Mouse (Mus musculus): ENCODE results near the gene Hoxd11.

Gene Hoxd11

DNA sequence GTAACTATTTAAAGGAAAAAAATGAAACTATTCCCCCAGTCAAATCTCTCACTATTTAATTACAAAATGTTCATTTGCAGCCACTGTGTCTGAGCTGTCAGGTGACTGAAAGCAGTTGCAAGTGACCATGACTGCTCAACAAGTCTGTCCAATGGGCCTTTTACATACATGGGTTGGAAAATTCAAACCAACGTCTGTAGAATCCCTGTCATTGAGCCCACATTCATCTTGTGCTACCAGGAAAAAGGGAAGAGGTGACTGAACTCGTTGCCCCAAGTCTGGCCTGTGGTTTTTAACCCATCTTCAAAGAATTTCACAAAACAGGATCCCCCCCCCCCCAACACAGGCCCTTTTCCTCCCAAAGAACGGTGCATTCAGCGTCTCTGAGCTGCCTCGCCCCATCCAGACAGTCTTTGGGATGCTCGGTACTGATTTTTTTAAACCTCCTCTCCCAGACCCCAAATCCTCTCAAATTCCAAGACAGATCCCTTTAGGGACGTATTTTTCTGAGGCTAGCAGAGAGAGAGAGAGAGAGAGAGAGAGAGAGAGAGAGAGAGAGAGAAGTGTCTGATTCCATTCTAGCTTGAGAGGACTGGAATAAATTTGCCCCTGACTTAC lies 16.6 kb downstream of the Hoxd11 start:
- peak in 1 of 2 experiments; percentile 13 for DNase-seq

DNA sequence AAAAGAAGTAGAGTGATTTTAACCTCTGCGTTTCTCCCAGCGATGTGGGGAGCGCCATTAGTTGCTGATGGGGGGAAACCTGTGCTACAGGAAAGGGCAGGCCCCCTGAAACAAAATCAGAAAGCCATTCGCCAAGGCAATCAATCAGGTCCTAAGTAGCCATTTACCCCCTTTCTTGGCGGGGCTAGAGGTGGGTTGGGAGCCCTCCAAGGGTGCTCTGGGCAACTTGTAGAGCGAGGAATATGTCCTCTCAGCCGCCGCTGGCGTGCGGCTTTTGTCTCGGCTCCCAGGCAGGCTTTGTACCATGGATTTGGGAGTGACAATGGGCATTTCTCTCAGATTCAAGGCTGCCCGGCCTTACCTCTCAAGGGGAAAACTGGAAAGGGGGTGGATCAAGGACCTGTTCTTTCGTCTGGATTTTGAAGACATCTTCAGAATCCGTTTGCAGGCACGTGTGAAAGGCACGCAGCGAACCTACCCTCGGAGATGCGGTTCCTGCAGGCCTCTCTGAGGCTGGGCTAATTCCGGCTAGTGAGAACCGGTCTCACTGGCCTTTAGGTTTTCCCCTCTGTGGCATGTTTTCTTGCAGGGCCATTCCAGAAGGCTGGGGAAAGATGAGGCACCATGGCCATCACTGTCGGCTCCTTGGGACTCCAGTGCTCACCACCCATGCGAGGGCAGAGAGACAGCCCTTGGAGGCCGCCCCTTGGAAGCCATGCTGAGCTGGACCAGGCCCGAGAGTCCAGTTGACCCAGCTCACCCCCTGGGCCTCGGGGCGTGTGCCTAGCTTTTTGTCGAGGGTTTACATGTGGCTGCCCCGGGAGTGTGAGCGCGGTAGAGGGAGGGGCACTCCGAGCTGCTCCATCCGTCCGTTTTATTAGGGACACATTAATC lies 17.3 kb downstream of the Hoxd11 start:
- DNase-seq: peak; percentile 62 to 75

- peak; percentile 87 to 92 for DNase-seq
These were observed 18.3 kb downstream of the Hoxd11 start, which contains the start of gene Hoxd9 for GRCm38 (mm10) chr2:74697567-74698121. Gene Hoxd9 (plus strand): TSS chr2:74697727.

DNA sequence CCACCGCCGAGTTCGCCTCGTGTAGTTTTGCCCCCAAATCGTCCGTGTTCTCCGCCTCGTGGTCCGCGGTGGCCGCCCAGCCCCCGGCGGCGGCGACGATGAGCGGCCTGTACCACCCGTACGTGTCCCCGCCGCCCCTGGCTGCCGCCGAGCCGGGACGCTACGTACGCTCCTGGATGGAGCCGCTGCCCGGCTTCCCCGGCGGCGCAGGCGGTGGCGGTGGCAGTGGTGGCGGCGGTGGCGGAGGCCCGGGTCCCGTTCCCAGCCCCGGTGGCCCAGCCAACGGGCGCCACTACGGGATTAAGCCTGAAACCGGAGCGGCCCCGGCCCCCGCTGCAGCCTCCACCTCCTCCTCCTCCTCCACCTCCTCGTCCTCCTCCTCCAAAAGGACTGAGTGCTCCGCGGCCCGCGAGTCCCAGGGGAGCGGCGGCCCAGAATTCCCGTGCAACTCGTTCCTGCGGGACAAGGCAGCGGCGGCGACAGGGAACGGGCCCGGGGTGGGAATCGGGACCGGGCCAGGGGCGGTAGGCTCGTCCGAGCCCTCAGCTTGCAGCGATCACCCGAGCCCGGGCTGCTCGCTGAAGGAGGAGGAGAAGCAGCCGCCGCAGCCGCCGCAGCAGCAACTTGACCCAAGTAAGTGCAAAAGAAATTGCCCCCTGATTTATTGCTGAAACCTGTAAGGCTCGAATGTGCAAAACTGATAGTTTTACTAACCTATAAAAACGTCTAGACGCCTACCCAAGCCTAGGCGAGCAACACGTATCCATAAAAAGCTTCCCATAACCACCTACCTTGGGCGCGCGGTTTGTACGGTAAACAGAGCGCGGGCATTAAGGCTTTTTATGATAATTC lies 19.1 kb downstream of the Hoxd11 start:
- peak; percentile 68 to 78 for DNase-seq

DNA sequence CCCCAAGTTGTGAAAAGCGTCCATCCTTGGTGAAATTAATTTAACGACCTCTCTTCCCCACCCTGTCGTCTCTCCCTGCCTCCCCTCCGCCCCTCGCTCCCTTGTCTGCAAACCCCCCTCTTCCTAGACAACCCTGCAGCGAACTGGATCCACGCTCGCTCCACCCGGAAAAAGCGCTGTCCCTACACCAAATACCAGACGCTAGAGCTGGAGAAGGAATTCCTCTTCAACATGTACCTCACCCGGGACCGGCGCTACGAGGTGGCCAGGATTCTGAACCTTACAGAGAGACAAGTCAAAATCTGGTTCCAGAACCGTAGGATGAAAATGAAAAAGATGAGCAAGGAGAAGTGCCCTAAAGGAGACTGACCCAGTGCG lies 19.7 kb downstream of the Hoxd11 start:
- peak; percentile 62 to 71 for DNase-seq

- peak; percentile 68 to 72 for DNase-seq
These were observed 20.5 kb downstream of the Hoxd11 start for GRCm38 (mm10) chr2:74699664-74700545.

- DNase-seq: peak; percentile 71 to 79
These were observed 21.3 kb downstream of the Hoxd11 start for GRCm38 (mm10) chr2:74700546-74701112.

- peak; percentile 93 to 95 for DNase-seq
These were observed 22.8 kb downstream of the Hoxd11 start for GRCm38 (mm10) chr2:74701949-74702819.

DNA sequence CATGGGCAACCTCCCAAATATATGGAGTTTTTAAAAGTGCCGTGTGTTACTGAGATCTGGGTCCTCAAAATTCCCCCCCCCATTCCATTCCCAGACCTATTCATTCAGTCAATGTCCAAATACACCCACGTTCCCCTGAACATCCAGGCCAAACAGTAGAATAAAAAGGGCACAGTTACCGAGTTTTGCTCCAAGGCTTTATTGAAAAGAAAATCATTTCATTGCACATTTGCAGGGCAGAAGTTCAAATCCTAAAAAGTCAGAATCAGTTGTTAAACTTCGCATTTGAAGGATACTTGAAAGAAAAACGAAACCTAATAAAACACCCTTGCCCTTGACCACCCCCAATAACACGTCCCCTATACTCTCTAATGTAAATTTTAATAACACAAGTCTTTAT lies 23.5 kb downstream of the Hoxd11 start:
- peak in 1 of 2 experiments; percentile 2 for DNase-seq

GRCm38 (mm10) chr2:74703317-74703716 lies 24.0 kb downstream of the Hoxd11 start:
- DNase-seq: peak in 1 of 2 experiments; percentile 34

DNA sequence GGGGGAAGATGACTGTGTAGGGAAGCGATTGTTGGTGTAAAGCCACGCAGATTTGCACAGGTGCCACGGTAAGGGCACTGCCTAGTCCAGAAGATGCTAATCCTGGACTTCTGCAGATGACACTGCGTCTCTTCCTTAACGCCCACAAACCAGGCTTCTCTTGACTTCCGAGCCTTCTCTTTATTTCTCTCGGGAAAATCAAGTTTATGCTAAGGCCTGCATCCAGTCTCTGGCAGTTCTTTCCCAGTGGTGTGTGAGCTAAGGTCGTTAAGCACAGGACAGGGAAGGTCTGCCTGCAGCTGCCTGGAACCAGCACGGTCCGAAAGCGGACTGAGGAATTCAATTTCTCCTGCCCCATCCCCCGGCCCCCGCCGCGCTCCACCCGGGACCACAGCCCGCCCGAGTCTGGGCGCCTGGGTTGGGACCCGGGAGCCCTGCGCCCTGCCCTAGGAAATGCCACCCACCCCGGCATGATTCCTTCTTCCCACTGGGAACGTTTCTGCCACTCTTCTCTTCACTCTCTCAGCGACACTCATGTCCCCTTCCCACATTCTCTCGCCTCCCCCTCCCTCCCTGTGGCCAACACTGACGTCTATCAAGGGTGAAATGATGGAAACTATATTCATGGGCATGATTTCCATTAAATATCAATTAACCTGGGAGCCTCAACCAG lies 24.5 kb downstream of the Hoxd11 start:
- peak; percentile 74 to 83 for DNase-seq

- peak; percentile 92 to 95 for DNase-seq
These were observed 25.1 kb downstream of the Hoxd11 start, which contains the start of gene Hoxd8 for GRCm38 (mm10) chr2:74704393-74704998. Gene Hoxd8 (plus strand): TSS chr2:74704615.

- peak; percentile 65 to 83 for DNase-seq
These were observed 25.7 kb downstream of the Hoxd11 start for GRCm38 (mm10) chr2:74704999-74705466.

GRCm38 (mm10) chr2:74705467-74706089 lies 26.2 kb downstream of the Hoxd11 start:
- peak; percentile 80 to 87 for DNase-seq

GRCm38 (mm10) chr2:74706393-74706960 lies 27.1 kb downstream of the Hoxd11 start:
- peak in 1 of 2 experiments; percentile 21 for DNase-seq

DNA sequence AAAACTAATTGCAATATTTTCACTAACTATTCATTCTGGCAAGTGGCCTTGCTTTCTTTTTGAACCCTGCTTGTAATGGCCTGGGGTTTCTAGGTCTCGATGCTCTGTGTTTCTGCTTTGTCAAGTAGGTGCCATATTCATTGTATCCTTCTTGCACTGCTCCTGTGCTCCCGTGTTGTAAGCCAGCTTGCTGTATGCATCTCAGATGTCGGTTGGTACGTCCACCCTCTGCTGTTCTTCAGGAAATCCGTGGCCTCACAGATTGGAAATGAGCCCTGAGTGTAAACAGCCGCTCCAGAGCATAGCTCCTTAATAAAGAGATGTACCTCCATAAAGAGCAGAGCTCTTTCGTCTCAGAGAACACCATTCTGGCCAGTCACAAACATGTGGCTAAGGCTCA lies 28.2 kb downstream of the Hoxd11 start:
- peak in 1 of 2 experiments; percentile 33 for DNase-seq

DNA sequence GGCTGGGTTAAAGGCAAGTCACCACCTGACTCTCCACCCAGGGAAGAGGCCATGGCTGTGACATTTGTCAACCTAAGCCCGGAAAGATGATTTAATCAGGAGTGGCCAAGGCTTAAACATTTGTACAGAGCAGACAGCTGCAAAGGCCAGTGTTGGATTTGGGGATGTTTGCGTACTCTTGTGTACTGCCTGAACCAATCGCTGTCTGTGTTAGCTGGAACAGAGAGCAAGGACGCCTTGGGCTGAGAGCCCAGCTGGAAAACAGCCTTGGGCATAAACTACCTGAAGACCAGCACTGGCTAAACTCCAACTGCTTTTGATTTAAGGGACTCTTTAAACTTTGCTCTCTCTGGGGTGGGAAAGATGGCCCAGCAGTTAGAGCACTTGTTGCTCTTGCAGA lies 29.3 kb downstream of the Hoxd11 start:
- peak in 1 of 2 experiments; percentile 44 for DNase-seq

All from kidney, postnatal 4 days (tissue).